ENCODE assay signal across 17 mouse cellular contexts in the genomic region with DNA sequence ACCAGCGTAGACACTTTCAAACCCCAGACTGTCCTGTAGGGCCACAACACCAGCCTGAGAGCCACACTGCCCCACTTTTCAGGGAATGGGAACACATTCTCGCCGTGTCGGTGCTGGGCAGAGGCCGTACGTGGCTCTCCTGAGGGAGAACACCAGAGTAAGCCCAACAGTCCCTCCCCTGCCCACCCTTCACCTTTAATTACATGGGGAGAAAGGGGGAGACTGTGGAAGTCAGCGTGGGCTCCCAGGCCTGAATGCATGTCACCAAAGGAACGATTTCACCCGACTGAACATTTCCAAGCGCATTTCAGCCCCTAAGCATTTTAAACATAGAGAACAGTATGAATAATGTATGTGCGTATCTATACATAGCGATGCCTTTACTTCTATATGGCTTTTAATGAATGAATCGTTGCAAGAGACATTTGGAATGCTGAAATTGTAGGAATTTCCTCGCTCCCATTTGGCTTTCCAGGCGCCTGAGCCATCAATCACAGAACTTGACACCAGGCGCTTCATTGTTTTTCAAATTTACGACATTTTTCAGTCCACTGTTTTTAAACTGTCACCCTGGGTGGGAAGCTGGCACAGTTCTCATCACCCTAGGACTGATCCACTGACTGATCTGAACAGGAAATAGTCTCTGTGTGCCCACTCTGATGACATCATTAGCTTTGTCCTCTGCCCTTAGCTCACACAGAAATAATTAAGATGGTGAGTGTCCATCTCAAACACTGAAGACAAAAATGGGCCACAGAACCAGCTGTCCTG.
DNase-seq lines count a peak whose midpoint lies in the region; ATAC-seq and TF ChIP-seq lines count a peak whose summit lies in the region.
"Had no signal": no experiment of that assay in that cellular context is flagged by ENCODE, and none has a peak within 500 bp of the region (broad histone marks: within the 10 kb centered on the region; RNA-seq: fewer than 3 reads in every experiment).

No protein-coding gene starts in this region.

- DNase-seq in forebrain, postnatal 0 days: peak; percentile 23
- peak; percentile 84 for DNase-seq in midbrain, embryonic 11.5 days (ENCODE audit: low spot score, missing footprints)
- no peak for DNase-seq in midbrain, postnatal 0 days (ENCODE audit: low spot score)
- DNase-seq in midbrain, embryonic 14.5 days: peak; percentile 22
- peak; percentile 20 for DNase-seq in retina, embryonic 14.5 days (ENCODE audit: low spot score)
- no peak for DNase-seq in frontal cortex, postnatal 14 days (ENCODE audit: low spot score in 2 of 2)
- no peak for DNase-seq in stomach, postnatal 0 days (ENCODE audit: low spot score)
- DNase-seq: cerebellum, postnatal 36 days; gastrocnemius, postnatal 14 days; heart, postnatal 14 days; layer of hippocampus, postnatal 36 days; lung, postnatal 4 days; thymus, adult 2 months had no signal

- TF ChIP-seq CTCF in forebrain, postnatal 0 days (IDR thresholded peaks at IDR 0.05; ENCODE audit: low read depth): no peak
- TF ChIP-seq CTCF in midbrain, postnatal 0 days (IDR thresholded peaks at IDR 0.05): no peak
- TF ChIP-seq CTCF in stomach, postnatal 0 days (IDR thresholded peaks at IDR 0.05; ENCODE audit: low read depth): no peak

- H3K9me3 ChIP-seq in forebrain, postnatal 0 days (ENCODE audit: low read length): no peaks in the 10 kb centered on the region
- H3K9me3 ChIP-seq in forebrain, embryonic 16.5 days (ENCODE audit: control insufficient read depth, low read length): no peaks in the 10 kb centered on the region
- no peaks in the 10 kb centered on the region for H3K9me3 ChIP-seq in midbrain, embryonic 11.5 days (ENCODE audit: control insufficient read depth, low read length)
- no peaks in the 10 kb centered on the region for H3K9me3 ChIP-seq in midbrain, postnatal 0 days (ENCODE audit: low read length)
- no peaks in the 10 kb centered on the region for H3K9me3 ChIP-seq in midbrain, embryonic 14.5 days (ENCODE audit: control insufficient read depth, low read length)
- no peaks in the 10 kb centered on the region for H3K9me3 ChIP-seq in stomach, postnatal 0 days (ENCODE audit: control insufficient read depth, low read length)
- H3K9me3 ChIP-seq: forebrain, embryonic 15.5 days; limb, embryonic 12.5 days; liver, embryonic 15.5 days had no signal

- no peak overlapping the region for H3K9ac ChIP-seq in forebrain, postnatal 0 days
- no peak overlapping the region for H3K9ac ChIP-seq in forebrain, embryonic 16.5 days (replicated peaks; ENCODE audit: low read depth, low read length)
- no peak overlapping the region for H3K9ac ChIP-seq in midbrain, embryonic 11.5 days (ENCODE audit: low read length)
- no peak overlapping the region for H3K9ac ChIP-seq in midbrain, postnatal 0 days (replicated peaks; ENCODE audit: low read length, poor library complexity, severe bottlenecking)
- H3K9ac ChIP-seq in midbrain, embryonic 14.5 days (replicated peaks; ENCODE audit: low read length): no peak overlapping the region
- no peak overlapping the region for H3K9ac ChIP-seq in stomach, postnatal 0 days (ENCODE audit: low read length)
- H3K9ac ChIP-seq: forebrain, embryonic 15.5 days; limb, embryonic 12.5 days; liver, embryonic 15.5 days had no signal

- ATAC-seq in forebrain, postnatal 0 days: no peak; the same call in 1 of the 2 replicates
- ATAC-seq in forebrain, embryonic 16.5 days: no peak
- no peak for ATAC-seq in midbrain, embryonic 11.5 days (ENCODE audit: low FRiP score)
- no peak for ATAC-seq in midbrain, postnatal 0 days (ENCODE audit: low FRiP score)
- no peak for ATAC-seq in midbrain, embryonic 14.5 days (ENCODE audit: low FRiP score, low TSS enrichment)
- ATAC-seq in stomach, postnatal 0 days (ENCODE audit: low FRiP score, low TSS enrichment): no peak
- ATAC-seq: forebrain, embryonic 15.5 days had no signal

- H3K4me2 ChIP-seq in forebrain, postnatal 0 days (ENCODE audit: low read depth): no peak overlapping the region
- no peak overlapping the region for H3K4me2 ChIP-seq in forebrain, embryonic 16.5 days (ENCODE audit: low read length)
- no peak overlapping the region for H3K4me2 ChIP-seq in midbrain, embryonic 11.5 days
- no peak overlapping the region for H3K4me2 ChIP-seq in midbrain, postnatal 0 days (ENCODE audit: low read depth, low read length, poor library complexity, severe bottlenecking)
- H3K4me2 ChIP-seq in midbrain, embryonic 14.5 days (ENCODE audit: low read length): no peak overlapping the region
- no peak overlapping the region for H3K4me2 ChIP-seq in stomach, postnatal 0 days (replicated peaks; ENCODE audit: low read depth)
- H3K4me2 ChIP-seq: forebrain, embryonic 15.5 days; limb, embryonic 12.5 days; liver, embryonic 15.5 days had no signal

- 46% methylated on average over 17 of the region's 17 CpGs for WGBS in forebrain, postnatal 0 days
- WGBS in forebrain, embryonic 16.5 days: 37% methylated on average over 17 of the region's 17 CpGs
- 75% methylated on average over 17 of the region's 17 CpGs for WGBS in midbrain, embryonic 11.5 days
- WGBS in midbrain, postnatal 0 days: 56% methylated on average over 17 of the region's 17 CpGs
- WGBS in midbrain, embryonic 14.5 days: 45% methylated on average over 17 of the region's 17 CpGs
- WGBS in stomach, postnatal 0 days: 50% methylated on average over 17 of the region's 17 CpGs

- no peak overlapping the region for H3K4me3 ChIP-seq in forebrain, postnatal 0 days (ENCODE audit: low read depth, low read length)
- H3K4me3 ChIP-seq in forebrain, embryonic 16.5 days (replicated peaks; ENCODE audit: low read length): no peak overlapping the region
- no peak overlapping the region for H3K4me3 ChIP-seq in midbrain, embryonic 11.5 days (ENCODE audit: low read depth, low read length)
- H3K4me3 ChIP-seq in midbrain, postnatal 0 days (ENCODE audit: low read depth, low read length): no peak overlapping the region
- H3K4me3 ChIP-seq in midbrain, embryonic 14.5 days (replicated peaks; ENCODE audit: low read depth, low read length): no peak overlapping the region
- H3K4me3 ChIP-seq in stomach, postnatal 0 days (ENCODE audit: low read depth, low read length): no peak overlapping the region
- H3K4me3 ChIP-seq: forebrain, embryonic 15.5 days; limb, embryonic 12.5 days; liver, embryonic 15.5 days had no signal

- no peaks in the 10 kb centered on the region for H3K4me1 ChIP-seq in forebrain, postnatal 0 days (ENCODE audit: insufficient read depth)
- H3K4me1 ChIP-seq in forebrain, embryonic 16.5 days (replicated peaks; ENCODE audit: control insufficient read depth, insufficient read depth, low read length): peaks cover 8% of the 10 kb centered on the region
- no peaks in the 10 kb centered on the region for H3K4me1 ChIP-seq in midbrain, embryonic 11.5 days (ENCODE audit: control insufficient read depth, insufficient read depth, low read length)
- no peaks in the 10 kb centered on the region for H3K4me1 ChIP-seq in midbrain, postnatal 0 days (ENCODE audit: insufficient read depth, low read length)
- H3K4me1 ChIP-seq in midbrain, embryonic 14.5 days (ENCODE audit: control insufficient read depth, insufficient read depth, low read length): 0 out of 2 replicates have a peak, but pooled peaks cover 3% of the 10 kb centered on the region
- H3K4me1 ChIP-seq in stomach, postnatal 0 days (replicated peaks; ENCODE audit: control insufficient read depth, insufficient read depth): no peaks in the 10 kb centered on the region
- H3K4me1 ChIP-seq: liver, embryonic 15.5 days had no signal

- H3K27ac ChIP-seq in forebrain, postnatal 0 days (ENCODE audit: low read depth, low read length): no peak overlapping the region
- H3K27ac ChIP-seq in forebrain, embryonic 16.5 days (ENCODE audit: low read length): no peak overlapping the region
- H3K27ac ChIP-seq in midbrain, embryonic 11.5 days (ENCODE audit: low read depth, low read length): no peak overlapping the region
- H3K27ac ChIP-seq in midbrain, postnatal 0 days (ENCODE audit: low read depth, low read length): no peak overlapping the region
- peak overlapping the region; percentile 45; the same call in 1 of the 2 replicates for H3K27ac ChIP-seq in midbrain, embryonic 14.5 days (replicated peaks; ENCODE audit: low read depth, low read length)
- H3K27ac ChIP-seq in stomach, postnatal 0 days (replicated peaks): no peak overlapping the region
- H3K27ac ChIP-seq: forebrain, embryonic 15.5 days; limb, embryonic 12.5 days; liver, embryonic 15.5 days had no signal

- no peaks in the 10 kb centered on the region for H3K27me3 ChIP-seq in forebrain, postnatal 0 days (ENCODE audit: insufficient read depth, low read length)
- no peaks in the 10 kb centered on the region for H3K27me3 ChIP-seq in forebrain, embryonic 16.5 days (replicated peaks; ENCODE audit: control insufficient read depth, insufficient read depth, low read length)
- no peaks in the 10 kb centered on the region for H3K27me3 ChIP-seq in midbrain, embryonic 11.5 days (ENCODE audit: control insufficient read depth, insufficient read depth, low read length)
- H3K27me3 ChIP-seq in midbrain, postnatal 0 days (ENCODE audit: insufficient read depth, low read length): no peaks in the 10 kb centered on the region
- H3K27me3 ChIP-seq in midbrain, embryonic 14.5 days (ENCODE audit: control insufficient read depth, insufficient read depth, low read length): no peaks in the 10 kb centered on the region
- H3K27me3 ChIP-seq in stomach, postnatal 0 days (ENCODE audit: control insufficient read depth, insufficient read depth, low read length): no peaks in the 10 kb centered on the region
- H3K27me3 ChIP-seq: forebrain, embryonic 15.5 days; limb, embryonic 12.5 days; liver, embryonic 15.5 days had no signal

- no peak for TF ChIP-seq EP300 in stomach, postnatal 0 days (optimal IDR thresholded peaks at IDR 0.05)

- H3K36me3 ChIP-seq in forebrain, postnatal 0 days (ENCODE audit: insufficient read depth): no peaks in the 10 kb centered on the region
- no peaks in the 10 kb centered on the region for H3K36me3 ChIP-seq in forebrain, embryonic 16.5 days (ENCODE audit: control insufficient read depth, insufficient read depth)
- H3K36me3 ChIP-seq in midbrain, embryonic 11.5 days (ENCODE audit: control insufficient read depth, insufficient read depth, low read length): no peaks in the 10 kb centered on the region
- no peaks in the 10 kb centered on the region for H3K36me3 ChIP-seq in midbrain, postnatal 0 days (ENCODE audit: insufficient read depth, low read length)
- H3K36me3 ChIP-seq in midbrain, embryonic 14.5 days (ENCODE audit: control insufficient read depth, insufficient read depth, low read length): no peaks in the 10 kb centered on the region
- H3K36me3 ChIP-seq in stomach, postnatal 0 days (ENCODE audit: control insufficient read depth, insufficient read depth, low read length): no peaks in the 10 kb centered on the region
- H3K36me3 ChIP-seq: forebrain, embryonic 15.5 days; limb, embryonic 12.5 days; liver, embryonic 15.5 days had no signal

Comparison
In these comparisons a context has a peak if more than half of its experiments do, and no peak if none do; other contexts are left out.
1. DNase-seq: peak in forebrain, postnatal 0 days (single experiment), midbrain, embryonic 11.5 days (single experiment), midbrain, embryonic 14.5 days (single experiment) and retina, embryonic 14.5 days (single experiment); none in midbrain, postnatal 0 days (single experiment), frontal cortex, postnatal 14 days (0 of 2) and stomach, postnatal 0 days (single experiment).